Mouse (Mus musculus): ENCODE data around the gene Hist1h2af.
A peak's percentile ranks its signal among the peaks of the same experiment; 100 is the strongest.

DNA sequence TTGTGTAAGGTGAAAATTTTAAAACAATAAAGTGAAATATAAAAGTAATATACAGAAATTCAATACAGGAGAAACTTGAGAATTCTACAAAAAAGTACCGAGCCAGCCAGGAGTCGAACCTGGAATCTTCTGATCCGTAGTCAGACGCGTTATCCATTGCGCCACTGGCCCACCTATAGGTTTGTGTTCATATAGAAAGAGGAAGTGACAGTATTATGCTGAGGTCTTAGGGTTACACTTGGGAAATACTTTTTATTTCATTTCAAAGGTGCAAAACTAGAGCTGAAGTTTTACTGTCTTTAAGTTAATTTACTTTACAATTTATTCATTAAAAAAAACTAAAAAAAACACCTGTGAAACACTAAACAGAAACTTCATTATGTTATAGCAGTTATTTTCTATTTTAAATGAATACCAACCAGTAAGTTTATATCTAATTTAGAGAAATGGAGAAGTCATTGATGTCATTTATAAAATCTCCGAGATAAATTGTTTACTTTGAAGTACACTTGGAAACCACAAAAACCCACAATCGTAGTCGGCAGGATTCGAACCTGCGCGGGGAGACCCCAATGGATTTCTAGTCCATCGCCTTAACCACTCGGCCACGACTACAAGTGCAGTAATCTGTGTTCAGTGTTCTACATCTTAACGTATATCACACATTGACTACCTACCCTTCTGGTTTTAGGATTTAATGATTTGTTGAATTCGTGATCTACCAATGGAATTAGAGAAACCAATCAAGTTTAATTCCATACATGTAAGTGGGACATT is 33.1 kb upstream of the Hist1h2af start:
- TF ChIP-seq MAFK (IDR thresholded peaks at IDR 0.05; ENCODE audit: insufficient read depth, low read depth, low read length) (peak; percentile 94), ZNF384 (IDR thresholded peaks at IDR 0.05; ENCODE audit: low read depth, low read length) (no peak), ZC3H11A (IDR thresholded peaks at IDR 0.05; ENCODE audit: borderline replicate concordance, low read depth, low read length) (no peak), HCFC1 (IDR thresholded peaks at IDR 0.05; ENCODE audit: borderline replicate concordance, insufficient read depth, low read length) (no peak), CHD2 (IDR thresholded peaks at IDR 0.05; ENCODE audit: low read depth, low read length) (no peak)
